26 mouse cellular contexts compared by ENCODE assay signal in genomic region chr11:95869918-95870470, GRCm38 (mm10). TPM values are rescaled to one million over a fixed set of nuclear protein-coding genes. Genes with fewer than 3 reads are reported as not detected.
A peak's percentile ranks its signal among the peaks of the same experiment; 100 is the strongest.
DNase-seq lines count a peak whose midpoint lies in the region; ATAC-seq and TF ChIP-seq lines count a peak whose summit lies in the region.
"Had no signal": no experiment of that assay in that cellular context is flagged by ENCODE, and none has a peak within 500 bp of the region (broad histone marks: within the 10 kb centered on the region; RNA-seq: fewer than 3 reads in every experiment).

No protein-coding gene starts in this region.

- H3K27ac ChIP-seq in bone marrow macrophage, adult 2 months (ENCODE audit: insufficient read depth, low read depth, low read length): peak overlapping the region; percentile 94
- no peak overlapping the region for H3K27ac ChIP-seq in embryonic facial prominence, embryonic 10.5 days (replicated peaks)
- H3K27ac ChIP-seq: forebrain, embryonic 15.5 days; hindbrain, embryonic 14.5 days; kidney, postnatal 0 days; limb, embryonic 12.5 days; midbrain, embryonic 10.5 days had no signal

- no peaks in the 10 kb centered on the region for H3K9me3 ChIP-seq in embryonic facial prominence, embryonic 10.5 days
- H3K9me3 ChIP-seq: forebrain, embryonic 15.5 days; limb, embryonic 12.5 days; midbrain, embryonic 10.5 days had no signal

- TF ChIP-seq CTCF in bone marrow macrophage, adult 2 months (IDR thresholded peaks at IDR 0.05; ENCODE audit: low read depth, low read length): no peak

- H3K27me3 ChIP-seq in embryonic facial prominence, embryonic 10.5 days (replicated peaks; ENCODE audit: low read depth, poor library complexity, severe bottlenecking): 0 out of 2 replicates have a peak, but pooled peaks cover 7% of the 10 kb centered on the region
- H3K27me3 ChIP-seq: forebrain, embryonic 15.5 days; limb, embryonic 12.5 days had no signal

- WGBS in embryonic facial prominence, embryonic 10.5 days: 77% methylated on average over 6 of the region's 6 CpGs

- H3K4me3 ChIP-seq in bone marrow macrophage, adult 2 months (ENCODE audit: insufficient read depth, low read length): no peak overlapping the region
- H3K4me3 ChIP-seq in embryonic facial prominence, embryonic 10.5 days: no peak overlapping the region
- H3K4me3 ChIP-seq: forebrain, embryonic 15.5 days; limb, embryonic 12.5 days; midbrain, embryonic 10.5 days had no signal

- H3K4me1 ChIP-seq in bone marrow macrophage, adult 2 months (ENCODE audit: control insufficient read depth, insufficient read depth, low read length): peaks cover 23% of the 10 kb centered on the region
- H3K4me1 ChIP-seq in embryonic facial prominence, embryonic 10.5 days: no peaks in the 10 kb centered on the region
- H3K4me1 ChIP-seq: forebrain, embryonic 15.5 days; limb, embryonic 12.5 days; midbrain, embryonic 10.5 days had no signal

- no peaks in the 10 kb centered on the region for H3K36me3 ChIP-seq in embryonic facial prominence, embryonic 10.5 days (replicated peaks)
- H3K36me3 ChIP-seq: forebrain, embryonic 15.5 days; limb, embryonic 12.5 days; midbrain, embryonic 10.5 days had no signal

- peak; percentile 57 for DNase-seq in 416B (ENCODE audit: low read depth)
- peak; percentile 28 for DNase-seq in A20 (ENCODE audit: low read depth, low spot score)
- no peak for DNase-seq in layer of hippocampus, adult 9-11 months
- DNase-seq in left cerebral cortex, postnatal 4 days: no peak
- DNase-seq in embryonic facial prominence, embryonic 10.5 days (ENCODE audit: low spot score): no peak
- DNase-seq: adrenal gland, postnatal 10 days; cerebellum, adult 8-10 months; cerebellum, postnatal 36 days; gastrocnemius, postnatal 14 days; heart, adult 18-20 months; heart, postnatal 36 days; kidney, adult 2 months; liver, postnatal 0 days; lung, postnatal 14 days had no signal

- TF ChIP-seq POLR2A in bone marrow macrophage, adult 2 months (IDR thresholded peaks at IDR 0.05; ENCODE audit: borderline replicate concordance, low read depth, low read length): no peak

- intact Hi-C loops in left cerebral cortex, postnatal 4 days (cut with DNase I): loop anchor here (10.0 kb wide), 1 partner anchor 105 kb away; no protein-coding TSS in a partner anchor

- ATAC-seq in megakaryocyte, adult 5-6 weeks (ENCODE audit: poor library complexity, severe bottlenecking): peak; percentile 94
- ATAC-seq: CD4-positive, CD25-positive, alpha-beta regulatory T cell, adult 4 months; forebrain, embryonic 15.5 days; midbrain, embryonic 16.5 days had no signal

RNA-seq across cellular contexts. Expression of gene Abi3, which starts 27.7 kb away (rescaled TPM):
- polyA plus RNA-seq in bone marrow macrophage, adult 2 months (2012; ENCODE audit: insufficient read depth, insufficient read length, missing spikeins): 51.7 and 60.6 TPM in 2 replicates
- total RNA-seq in megakaryocyte, adult 5-6 weeks (2015): 14.7 and 19.8 TPM in 2 replicates
- total RNA-seq in megakaryocyte, adult 5-6 weeks (2017): 13.7 and 20.0 TPM in 2 replicates
- total RNA-seq in left cerebral cortex, postnatal 4 days (2021): 1 to 10 TPM; 1.5 to 1.9 TPM
- polyA plus RNA-seq in embryonic facial prominence, embryonic 10.5 days (2016; fragmentation: Nextera tagmentation; extraction: Ambion mirVana): 3.7 and 4.1 TPM in 2 replicates

RNA-seq across cellular contexts. Expression of gene Gngt2, which starts 33.0 kb away (rescaled TPM):
- polyA plus RNA-seq in bone marrow macrophage, adult 2 months (2012; ENCODE audit: insufficient read depth, insufficient read length, missing spikeins): 167 and 176 TPM in 2 replicates
- 92.0 and 95.7 TPM in 2 replicates for total RNA-seq in megakaryocyte, adult 5-6 weeks (2015)
- 64.0 and 66.6 TPM in 2 replicates for total RNA-seq in megakaryocyte, adult 5-6 weeks (2017)
- 1 to 10 TPM in 1 of 2 experiments, under 1 TPM in 1; 0.72 to 1.8 TPM for total RNA-seq in left cerebral cortex, postnatal 4 days (2021)
- 9.5 and 10.0 TPM in 2 replicates for polyA plus RNA-seq in embryonic facial prominence, embryonic 10.5 days (2016; fragmentation: Nextera tagmentation; extraction: Ambion mirVana)

RNA-seq across cellular contexts. Expression of gene B4galnt2, which starts 44.7 kb away (rescaled TPM):
- polyA plus RNA-seq in bone marrow macrophage, adult 2 months (2012; ENCODE audit: insufficient read depth, insufficient read length, missing spikeins): 0.64 TPM in 1 of 2 replicates, not detected in the other
- not detected in 2 replicates for total RNA-seq in megakaryocyte, adult 5-6 weeks (2015)
- not detected in 2 replicates for total RNA-seq in megakaryocyte, adult 5-6 weeks (2017)
- not detected for total RNA-seq in left cerebral cortex, postnatal 4 days (2021)
- 0.09 and 0.16 TPM in 2 replicates for polyA plus RNA-seq in embryonic facial prominence, embryonic 10.5 days (2016; fragmentation: Nextera tagmentation; extraction: Ambion mirVana)
- total RNA-seq: adrenal gland, postnatal 10 days; gastrocnemius, postnatal 14 days; heart, adult 18-20 months; heart, postnatal 36 days; layer of hippocampus, postnatal 14 days; left cerebral cortex, adult 8-10 months had no signal
- polyA plus RNA-seq: forebrain, embryonic 15.5 days; hindbrain, embryonic 14.5 days; limb, embryonic 12.5 days; midbrain, embryonic 16.5 days; urinary bladder, adult 2 months had no signal

RNA-seq across cellular contexts. Expression of gene Phospho1, which starts 45.7 kb away (rescaled TPM):
- 7.4 and 9.4 TPM in 2 replicates for polyA plus RNA-seq in bone marrow macrophage, adult 2 months (2012; ENCODE audit: insufficient read depth, insufficient read length, missing spikeins)
- total RNA-seq in megakaryocyte, adult 5-6 weeks (2015): 12.6 and 17.3 TPM in 2 replicates
- total RNA-seq in megakaryocyte, adult 5-6 weeks (2017): 2.3 TPM in 1 of 2 replicates, not detected in the other
- total RNA-seq in left cerebral cortex, postnatal 4 days (2021): 1 to 10 TPM; 2.4 to 3.1 TPM
- polyA plus RNA-seq in embryonic facial prominence, embryonic 10.5 days (2016; fragmentation: Nextera tagmentation; extraction: Ambion mirVana): not detected in 2 replicates
- polyA plus RNA-seq: CD4-positive, CD25-positive, alpha-beta regulatory T cell, adult 4 months; forebrain, embryonic 15.5 days; kidney, postnatal 0 days; limb, embryonic 12.5 days had no signal

Comparison
In these comparisons a context has a peak if more than half of its experiments do, and no peak if none do; other contexts are left out.
1. DNase-seq: peak in 416B (single experiment) and A20 (single experiment); none in layer of hippocampus, adult 9-11 months (single experiment), left cerebral cortex, postnatal 4 days (single experiment) and embryonic facial prominence, embryonic 10.5 days (single experiment).
2. RNA of gene Abi3, which starts 27.7 kb away (total RNA-seq): 13.7 to 20.0 TPM in megakaryocyte, adult 5-6 weeks; 1.5 to 1.9 TPM in left cerebral cortex, postnatal 4 days; every median in the first group is over 4 times any median in the second.
3. RNA of gene Gngt2, which starts 33.0 kb away (total RNA-seq): 64.0 to 95.7 TPM in megakaryocyte, adult 5-6 weeks; 0.72 to 1.8 TPM in left cerebral cortex, postnatal 4 days; every median in the first group is over 10 times any median in the second.